Mouse (Mus musculus): ENCODE data around the gene BC030499. TPM values are rescaled to one million over a fixed set of nuclear protein-coding genes. Genes with fewer than 3 reads are reported as not detected.
A peak's percentile ranks its signal among the peaks of the same experiment; 100 is the strongest.
"Not testable (repeated sequence)": the region's sequence is repeated elsewhere in the genome, so short reads cannot be mapped to it uniquely, and the experiment has no call there.

BC030499 gene
- 1 to 10 TPM in 1 of 4 experiments, under 1 TPM in 3; 0.38 to 1.3 (median 0.61) TPM for total RNA-seq (2022)

DNA sequence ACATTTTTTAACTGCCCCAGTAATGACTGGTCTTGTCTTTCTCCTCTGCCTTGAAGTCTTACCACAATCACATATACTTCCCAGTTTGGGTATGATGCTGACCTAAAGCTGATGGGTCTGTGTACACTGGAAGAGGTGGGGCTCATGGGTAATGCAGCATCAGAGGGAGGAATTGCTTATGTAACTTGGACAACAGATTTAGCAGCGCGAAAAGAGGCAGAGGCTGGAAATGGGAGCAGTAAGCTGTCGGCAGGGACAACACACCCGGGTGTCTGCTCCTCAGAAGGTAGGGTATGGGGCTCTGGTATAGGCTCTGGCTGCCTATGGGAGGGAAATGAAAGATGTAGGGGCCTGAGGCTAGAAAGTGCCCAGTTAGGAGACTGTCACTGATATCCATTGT is at the start of gene BC030499:
Gene BC030499 (plus strand): TSS at position 188 of the 400 bp plus-strand sequence.
- DNase-seq (ENCODE audit: low spot score) = no peak

DNA sequence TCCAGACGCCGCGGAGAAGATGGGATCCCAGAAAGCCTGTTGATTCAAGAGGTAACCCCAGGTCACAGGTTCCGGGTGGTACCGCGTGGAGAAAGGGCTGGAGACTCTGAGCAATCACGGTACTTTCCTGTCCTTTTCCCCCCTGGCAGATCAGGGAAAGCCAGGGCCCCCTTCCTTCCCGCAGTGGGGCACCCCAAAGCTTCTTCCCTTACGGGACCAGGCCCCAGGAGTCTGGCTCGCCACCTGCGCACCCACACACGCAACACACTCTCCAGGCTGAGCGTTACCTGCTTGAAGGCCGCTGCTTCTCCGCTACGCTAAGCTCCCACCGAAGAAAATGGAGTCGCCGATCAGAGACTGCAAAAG is 45.4 kb upstream of the BC030499 start:
- no peak for DNase-seq (ENCODE audit: low spot score)

DNA sequence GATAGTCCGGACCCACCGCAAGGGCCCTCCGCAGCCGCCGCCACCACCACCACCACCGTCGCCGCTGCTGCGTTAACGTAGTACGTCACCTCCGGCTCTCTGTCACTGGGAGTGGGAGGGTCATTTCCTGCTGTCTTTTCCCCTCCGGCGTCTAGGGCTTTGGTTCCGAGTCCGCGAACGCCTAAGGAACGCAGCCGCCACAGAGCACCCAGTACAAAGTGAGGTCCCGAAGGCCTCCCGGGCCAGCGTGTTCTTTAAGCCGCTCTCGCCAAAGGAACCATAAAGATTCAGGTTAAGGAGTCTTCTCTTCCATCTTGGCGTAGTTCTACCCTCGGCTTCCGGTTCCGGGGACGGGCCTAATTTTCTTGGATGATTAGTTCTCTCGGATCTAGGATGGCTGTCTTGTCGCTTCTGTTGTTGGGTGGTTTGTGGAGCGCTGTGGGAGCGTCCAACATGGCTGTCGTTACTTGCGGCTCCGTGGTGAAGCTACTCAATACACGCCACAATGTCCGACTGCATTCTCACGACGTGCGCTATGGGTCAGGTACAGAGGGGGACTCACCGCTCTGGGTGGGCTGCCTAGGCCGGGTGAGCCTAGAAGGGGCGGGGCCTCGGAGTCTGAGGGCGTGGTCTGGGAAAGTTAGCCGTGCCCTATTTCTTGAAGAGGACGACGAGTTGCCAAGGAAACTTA is 44.9 kb upstream of the BC030499 start, which contains the start of the genes Sdf2 and Supt6:
Gene Sdf2 (plus strand): TSS at position 120 of the 691 bp plus-strand sequence.
Gene Supt6 (minus strand): TSS at position 361 of the 691 bp plus-strand sequence.
- peak; percentile 92 for DNase-seq (ENCODE audit: low spot score)

DNA sequence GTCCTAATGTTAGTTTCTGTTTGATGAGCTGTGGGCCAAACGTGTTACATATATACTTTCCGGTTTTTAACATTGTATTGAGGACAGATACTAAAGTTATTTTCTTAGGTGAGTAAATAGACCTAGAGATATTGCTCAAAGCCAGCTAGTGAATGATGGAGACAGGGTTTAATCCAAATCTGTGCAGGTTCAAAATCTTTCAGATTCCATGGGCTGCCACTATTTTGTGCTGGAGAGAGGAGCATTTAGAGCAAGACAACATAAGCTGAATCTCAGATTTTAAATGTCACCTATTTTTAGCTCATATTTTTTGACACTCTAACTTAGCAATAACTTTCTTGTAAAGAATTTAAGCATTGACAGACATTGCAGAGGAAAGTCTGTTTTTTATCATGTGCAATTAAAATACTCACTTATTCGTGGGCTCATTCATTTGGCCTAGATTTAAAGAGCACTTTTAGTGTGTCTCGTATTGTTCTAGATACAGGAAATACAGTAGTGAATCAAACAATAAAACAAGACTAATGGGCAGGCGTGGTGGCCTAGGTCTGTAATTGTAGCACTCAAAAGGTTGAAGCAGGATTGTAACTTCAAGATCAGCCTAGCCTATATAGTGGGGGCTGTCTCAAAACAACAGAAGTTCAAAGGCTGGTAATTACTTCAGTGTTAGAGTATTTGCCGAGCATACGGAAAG is 44.2 kb upstream of the BC030499 start:
- no peak for DNase-seq (ENCODE audit: low spot score)

DNA sequence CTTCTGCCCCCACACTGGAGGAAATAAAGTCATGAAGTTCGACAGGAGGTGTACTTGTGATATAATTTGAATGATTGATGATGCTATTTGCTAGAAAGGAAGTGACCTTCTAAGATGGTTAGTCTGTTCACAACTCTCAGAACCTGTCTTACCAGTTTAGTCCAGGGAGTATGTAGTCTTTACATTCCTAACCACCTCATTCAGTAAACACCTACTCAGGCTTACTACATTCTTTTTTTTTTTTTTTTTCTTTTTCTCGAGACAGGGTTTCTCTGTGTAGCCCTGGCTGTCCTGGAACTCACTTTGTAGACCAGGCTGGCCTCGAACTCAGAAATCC is 43.7 kb upstream of the BC030499 start:
- DNase-seq (ENCODE audit: low spot score) = no peak

DNA sequence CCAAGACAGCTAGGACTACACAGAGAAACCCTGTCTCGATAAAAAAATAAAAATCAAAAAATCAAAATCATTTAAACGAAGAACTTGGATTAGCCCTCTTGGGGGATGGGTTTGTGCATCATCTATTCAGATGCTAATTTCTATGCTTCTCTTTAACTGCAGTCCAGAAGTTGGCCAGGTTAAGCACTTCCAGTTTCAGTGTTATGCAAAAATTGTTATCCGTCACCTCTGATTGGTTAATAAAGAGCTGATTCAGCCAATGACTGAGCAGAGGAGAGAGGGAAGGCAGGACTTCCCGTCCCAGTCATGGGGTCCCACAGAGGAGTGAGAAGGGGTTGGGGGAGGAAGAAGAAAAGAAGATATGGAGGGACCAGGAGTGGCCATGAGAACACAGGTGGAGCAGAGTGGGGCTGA is 42.9 kb upstream of the BC030499 start:
- DNase-seq (ENCODE audit: low spot score) = no peak

DNA sequence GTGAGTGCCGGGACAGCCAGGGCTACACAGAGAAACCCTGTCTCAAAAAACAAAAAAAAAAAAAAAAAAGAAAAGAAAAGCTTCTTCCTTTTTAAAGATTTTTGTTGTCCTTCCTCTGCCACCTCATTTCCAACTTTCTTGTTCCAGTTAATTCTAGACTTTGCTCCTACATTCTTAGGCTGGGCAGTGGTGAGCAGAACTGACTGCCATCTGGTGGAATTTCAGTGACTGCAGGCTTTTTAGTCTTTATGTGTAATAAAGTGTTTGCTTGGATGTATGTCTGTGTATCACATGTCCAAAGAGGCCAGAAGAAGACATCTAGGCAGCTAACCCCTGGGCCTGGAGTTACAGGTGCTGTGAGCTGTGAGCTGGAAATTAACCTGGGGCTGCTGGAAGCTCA is 34.0 kb upstream of the BC030499 start:
- DNase-seq (ENCODE audit: low spot score) = no peak

DNA sequence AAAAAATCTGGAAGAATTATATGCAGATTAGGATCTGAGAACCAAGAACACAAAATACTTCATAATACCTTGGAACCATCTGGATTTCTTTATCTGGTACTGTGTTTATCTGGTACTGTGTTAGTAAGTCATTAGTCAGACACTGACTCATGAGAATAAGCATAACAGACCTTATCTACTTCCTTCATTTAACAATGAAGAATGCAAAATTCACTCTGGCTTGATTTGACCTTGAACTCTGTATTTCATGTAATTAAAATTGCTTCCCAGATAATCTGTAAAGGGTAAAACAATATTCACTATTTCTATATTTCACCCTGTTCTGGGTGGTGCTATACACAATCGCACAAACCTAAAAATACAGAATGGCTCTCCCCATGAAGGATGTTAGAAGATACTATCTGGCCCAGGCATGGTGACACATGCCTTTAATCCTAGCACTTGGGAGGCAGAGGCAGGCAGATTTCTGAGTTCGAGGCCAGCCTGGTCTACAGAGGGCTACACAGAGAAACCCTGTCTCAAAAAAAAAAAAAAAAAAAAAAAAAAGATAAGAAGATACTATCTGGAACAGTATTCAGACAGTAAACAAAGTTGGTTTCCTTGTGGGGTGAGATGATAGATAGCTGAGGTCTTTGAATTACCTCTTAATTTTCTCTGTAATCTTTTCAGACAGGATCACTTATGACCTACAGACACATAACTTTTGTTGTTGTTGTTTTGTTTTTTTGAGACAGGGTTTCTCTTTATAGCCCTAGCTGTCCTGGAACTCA is 30.0 kb upstream of the BC030499 start:
- no peak for DNase-seq (ENCODE audit: low spot score)

DNA sequence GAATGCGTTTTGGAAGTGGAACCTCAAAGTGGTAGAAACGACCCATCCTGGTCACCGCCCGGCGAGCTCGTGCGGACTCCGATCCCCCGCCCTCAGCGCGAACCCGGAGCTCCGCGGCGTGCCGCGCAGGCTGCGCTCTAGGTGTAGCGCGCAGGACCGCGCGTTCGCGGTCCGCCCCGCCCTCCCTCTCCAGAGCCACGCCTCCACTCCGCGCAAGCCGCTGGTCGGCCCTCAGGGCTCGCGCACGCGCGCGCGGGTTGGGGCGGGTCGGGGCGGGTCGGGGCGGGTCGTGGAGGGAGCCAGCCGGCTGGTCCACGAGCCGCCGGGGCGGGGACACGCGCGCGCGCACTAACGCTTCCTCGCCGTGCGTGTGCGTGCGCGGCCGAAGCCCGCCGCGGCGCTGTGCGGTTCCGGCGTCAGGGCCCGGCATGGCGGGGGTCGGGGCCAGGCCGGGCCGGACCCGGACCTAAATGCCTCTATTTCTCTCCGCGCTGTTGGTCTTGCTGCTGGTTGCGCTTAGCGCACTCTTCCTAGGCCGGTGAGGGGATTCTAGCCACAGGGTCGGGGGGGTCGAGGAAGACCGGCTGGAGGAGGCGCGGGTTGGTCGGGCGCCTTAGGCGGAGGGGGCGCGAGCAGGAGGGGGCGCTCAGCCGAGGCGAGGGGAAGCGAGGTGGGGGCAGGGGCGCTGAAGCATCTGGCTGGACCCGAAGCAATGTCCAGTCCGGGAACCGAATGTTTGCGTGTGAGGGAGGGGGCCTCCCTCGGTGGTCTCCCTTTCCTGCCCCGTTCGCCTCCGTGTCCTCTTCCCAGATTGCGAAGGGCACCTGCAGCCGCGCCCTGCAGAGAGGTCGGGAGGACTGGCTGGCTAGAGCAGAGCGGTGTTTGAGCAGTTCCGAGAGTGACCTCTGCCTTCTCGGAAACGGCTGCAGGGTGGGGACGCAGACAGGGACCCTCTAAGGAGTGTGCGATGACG is 29.0 kb upstream of the BC030499 start, which contains the start of gene 2610507B11Rik:
Gene 2610507B11Rik (plus strand): TSS at position 373 of the 973 bp plus-strand sequence.
- DNase-seq (ENCODE audit: low spot score) = peak; percentile 87

DNA sequence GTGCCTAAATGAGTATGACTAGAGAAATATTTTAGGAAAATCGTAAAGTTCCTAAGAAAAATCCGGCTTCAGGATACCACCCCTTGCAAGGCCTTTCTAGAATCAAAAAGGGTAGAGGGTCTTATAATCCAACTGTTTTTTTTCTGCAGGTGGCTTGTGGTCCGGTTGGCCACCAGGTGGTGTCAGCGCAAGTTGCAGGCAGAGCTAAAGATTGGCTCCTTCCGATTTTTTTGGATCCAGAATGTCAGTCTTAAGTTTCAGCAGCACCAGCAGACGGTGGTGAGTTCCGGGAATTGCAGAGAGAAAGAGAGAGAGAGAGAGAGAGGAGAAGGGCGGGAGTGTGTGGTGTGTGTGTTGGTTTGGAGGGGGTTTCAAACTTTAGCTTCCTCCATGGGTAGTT is 28.1 kb upstream of the BC030499 start:
- peak; percentile 38 for DNase-seq (ENCODE audit: low spot score)

DNA sequence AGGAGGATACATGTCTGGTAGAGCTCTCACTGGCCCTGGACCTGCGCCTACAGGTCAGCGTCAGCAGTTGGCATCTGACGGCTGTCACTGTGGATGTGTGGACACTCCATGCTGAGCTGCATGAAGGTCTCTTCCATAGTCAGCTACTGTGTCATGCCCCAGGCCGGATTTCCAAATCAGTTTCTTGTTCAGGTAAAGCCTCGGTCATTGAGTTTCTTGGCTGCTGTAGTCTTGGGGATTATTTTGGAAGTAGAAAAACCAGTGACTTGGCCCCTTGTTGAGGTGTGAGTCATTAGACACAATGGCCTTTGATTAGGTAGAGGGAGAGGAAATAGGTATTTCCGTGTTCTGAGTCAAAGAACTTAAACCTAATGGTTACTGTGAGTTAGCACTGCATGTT is 25.1 kb upstream of the BC030499 start:
- DNase-seq (ENCODE audit: low spot score) = no peak

DNA sequence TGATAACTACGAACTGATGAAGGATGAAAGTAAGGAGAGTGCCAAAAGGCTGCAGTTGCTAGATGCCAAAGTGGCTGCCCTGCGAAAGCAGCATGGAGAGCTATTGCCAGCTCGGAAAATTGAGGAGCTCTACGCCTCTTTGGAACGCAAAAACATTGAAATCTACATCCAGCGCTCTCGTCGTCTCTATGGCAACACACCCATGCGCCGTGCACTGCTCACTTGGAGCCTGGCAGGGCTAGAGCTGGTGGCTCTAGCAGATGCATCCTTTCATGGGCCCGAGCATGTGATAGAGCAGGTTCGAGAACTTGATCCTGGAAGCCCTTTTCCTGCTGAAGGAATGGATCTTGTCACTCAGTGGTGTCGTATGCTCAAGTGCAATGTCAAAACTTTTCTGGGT is 18.7 kb upstream of the BC030499 start:
- no peak for DNase-seq (ENCODE audit: low spot score)

DNA sequence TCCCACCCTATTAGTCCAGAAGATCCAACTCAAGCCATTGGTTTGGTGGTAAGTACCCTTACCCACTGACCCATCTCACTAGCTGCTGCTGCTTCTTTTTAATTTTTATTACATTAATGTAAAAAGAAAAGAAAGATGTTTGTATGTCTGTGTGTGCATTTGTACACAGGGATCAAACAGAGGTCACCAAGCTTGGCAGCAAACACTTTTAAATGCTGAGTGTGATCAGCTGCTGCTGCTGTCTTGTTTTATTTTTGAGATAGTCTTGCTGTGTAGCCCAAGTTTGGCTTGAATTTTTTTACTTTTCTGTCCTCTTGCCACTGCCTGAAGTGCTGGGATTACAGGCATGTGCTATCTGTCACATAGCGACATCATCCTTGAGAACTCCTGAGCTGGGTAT is 15.0 kb upstream of the BC030499 start:
- no peak for DNase-seq (ENCODE audit: low spot score)

DNA sequence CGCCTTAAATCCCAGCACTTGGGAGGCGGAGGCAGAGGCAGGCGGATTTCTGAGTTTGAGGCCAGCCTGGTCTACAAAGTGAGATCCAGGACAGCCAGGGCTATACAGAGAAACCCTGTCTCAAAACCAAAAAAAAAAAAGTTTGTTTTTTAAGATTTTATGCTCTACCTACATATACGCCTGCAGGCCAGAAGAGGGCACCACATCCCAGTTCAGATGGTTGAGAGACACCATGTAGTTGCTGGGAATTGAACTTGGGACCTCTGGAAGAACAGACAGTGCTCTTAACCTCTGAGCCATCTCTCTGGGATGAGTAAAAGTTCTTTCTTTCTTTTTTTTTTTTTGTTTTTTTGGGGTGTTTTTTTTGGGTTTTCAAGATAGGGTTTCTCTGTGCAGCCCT is 14.5 kb upstream of the BC030499 start:
- DNase-seq (ENCODE audit: low spot score) = not testable (repeated sequence)

DNA sequence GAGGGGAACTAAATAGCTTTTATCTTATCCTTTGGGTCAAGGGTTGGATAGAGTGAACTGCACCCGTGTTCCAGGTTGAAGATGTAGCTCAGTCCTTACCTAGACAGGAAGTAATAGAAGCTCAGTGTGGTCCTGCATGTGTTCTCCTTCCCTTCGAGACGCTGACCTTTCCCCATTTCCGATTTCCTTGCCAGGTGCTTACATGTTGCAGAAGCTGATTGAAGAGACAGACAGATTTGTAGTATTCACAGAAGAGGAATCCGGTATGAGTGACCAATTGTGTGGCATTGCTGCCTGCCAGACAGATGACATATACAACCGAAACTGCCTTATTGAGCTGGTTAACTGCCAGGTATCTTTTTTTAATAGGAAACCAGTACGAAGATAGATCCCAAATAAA is 11.8 kb upstream of the BC030499 start:
- DNase-seq (ENCODE audit: low spot score) = no peak

DNA sequence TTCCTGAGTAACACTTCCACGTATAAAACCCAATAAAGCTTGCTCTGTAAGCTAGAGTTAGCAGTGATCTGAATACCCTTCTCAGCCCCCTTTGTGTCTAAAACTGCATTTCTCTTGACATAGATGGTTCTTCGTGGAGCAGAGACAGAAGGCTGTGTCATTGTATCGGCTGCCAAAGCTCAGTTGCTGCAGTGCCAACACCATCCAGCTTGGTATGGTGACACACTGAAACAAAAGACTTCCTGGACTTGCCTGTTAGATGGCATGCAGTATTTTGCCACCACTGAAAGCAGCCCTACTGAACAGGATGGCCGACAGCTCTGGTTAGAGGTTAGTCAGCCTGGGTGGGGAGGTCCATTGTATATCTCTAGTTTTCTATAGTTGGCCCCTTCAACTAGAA is 11.1 kb upstream of the BC030499 start:
- no peak for DNase-seq (ENCODE audit: low spot score)

DNA sequence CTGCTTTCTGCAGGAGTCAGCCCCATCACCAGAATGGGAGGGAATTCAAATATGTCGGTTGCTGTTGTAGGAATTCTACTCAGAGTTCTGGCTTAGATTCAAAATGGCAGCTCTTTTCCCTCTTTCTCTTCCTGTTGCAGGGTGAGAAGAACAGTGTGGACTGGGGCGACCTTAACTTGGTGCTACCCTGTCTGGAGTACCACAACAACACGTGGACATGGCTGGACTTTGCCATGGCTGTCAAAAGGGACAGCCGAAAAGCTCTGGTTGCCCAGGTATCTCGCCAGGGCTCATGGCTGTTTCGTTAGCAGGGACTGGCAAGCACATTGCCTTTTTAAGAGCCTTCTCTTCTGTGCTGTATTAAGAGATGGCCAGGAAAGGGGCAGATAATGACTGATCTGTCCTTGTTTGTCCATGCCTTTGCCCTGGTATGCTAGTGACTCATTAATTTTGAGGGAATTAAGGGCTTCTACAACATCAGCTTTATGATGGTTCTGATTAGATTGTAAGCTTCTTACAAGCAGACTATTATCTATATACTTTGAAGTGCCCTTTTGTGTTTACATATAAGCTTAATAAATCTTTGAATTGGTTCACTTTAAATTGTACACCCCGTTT is 1.4 kb upstream of the BC030499 start:
- no peak for DNase-seq (ENCODE audit: low spot score)

DNA sequence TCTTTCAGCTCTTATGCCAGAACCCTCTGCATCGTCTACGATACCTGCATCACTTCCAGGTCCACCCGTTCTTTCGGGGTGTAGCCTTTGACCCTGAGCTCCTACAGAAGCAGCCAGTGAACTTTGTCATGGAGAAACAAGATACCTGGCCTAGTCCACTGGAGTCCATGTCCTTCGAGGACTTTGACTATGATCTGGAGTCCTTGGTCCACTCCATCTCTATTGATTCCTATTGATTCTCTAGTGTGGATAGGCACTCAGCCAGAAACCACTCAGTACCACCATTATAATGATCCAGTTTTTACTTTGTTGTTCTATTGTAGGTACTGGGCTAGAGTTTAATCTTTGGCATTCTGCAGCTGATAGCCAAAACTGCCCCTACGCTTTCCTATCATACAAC is 3.9 kb downstream of the BC030499 start:
- no peak for DNase-seq (ENCODE audit: low spot score)

DNA sequence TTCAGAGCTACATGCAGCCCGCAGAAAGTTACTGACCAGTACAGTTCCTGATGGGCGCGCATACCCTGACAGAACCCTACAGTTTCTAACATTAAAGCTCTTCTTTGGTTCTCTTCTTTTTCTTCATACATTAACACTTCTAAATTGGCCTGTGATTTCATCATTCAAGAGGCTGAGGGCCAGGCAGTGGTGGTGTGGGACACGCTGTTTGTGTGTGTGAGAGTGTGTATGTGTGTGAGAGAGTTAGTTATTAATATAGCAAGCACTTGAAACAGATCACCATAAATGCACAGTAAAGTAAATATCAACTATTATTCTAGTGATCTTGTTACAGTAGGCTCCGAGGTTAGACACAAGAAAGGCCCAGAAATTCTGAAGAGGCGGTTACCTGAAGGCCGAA is 10.3 kb downstream of the BC030499 start:
- no peak for DNase-seq (ENCODE audit: low spot score)

DNA sequence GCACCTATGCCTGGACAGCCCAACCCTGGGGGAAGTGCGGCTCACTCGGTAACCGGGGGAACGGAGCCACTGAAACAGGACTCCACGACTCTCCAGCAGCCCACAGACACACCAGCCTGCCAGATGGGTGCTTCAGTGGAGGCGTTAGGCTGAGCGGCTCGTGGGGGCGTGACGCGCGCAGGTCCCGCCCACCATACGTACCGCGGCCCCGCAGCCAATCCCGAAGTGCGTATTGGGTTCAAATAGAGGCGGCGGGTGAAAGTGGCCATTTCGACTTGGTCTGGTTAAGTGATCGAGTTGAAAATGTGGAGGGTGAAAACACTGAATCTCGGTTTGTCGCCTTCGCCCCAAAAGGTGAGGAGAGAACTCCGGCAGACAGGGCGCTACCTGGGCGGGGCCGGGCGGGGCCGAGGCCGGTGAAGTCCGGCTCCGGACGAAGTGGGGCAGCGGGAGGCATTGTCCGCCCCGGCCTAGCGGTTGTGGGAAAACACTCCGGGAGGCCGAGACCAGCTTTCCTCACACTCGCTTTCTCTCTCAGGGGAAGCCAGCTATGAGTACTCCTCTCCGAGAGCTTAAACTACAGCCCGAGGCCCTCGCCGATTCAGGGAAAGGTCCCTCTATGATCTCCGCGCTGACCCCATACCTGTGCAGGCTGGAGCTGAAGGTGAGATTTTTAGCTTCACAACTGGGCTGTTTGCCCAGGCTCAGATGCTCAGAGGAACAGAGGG is 10.9 kb downstream of the BC030499 start, which contains the start of gene Spag5:
Gene Spag5 (plus strand): TSS at position 173 of the 728 bp plus-strand sequence.
- peak; percentile 88 for DNase-seq (ENCODE audit: low spot score)

Data from heart, adult 8-10 months (tissue).